Mouse (Mus musculus) left cerebral cortex, postnatal 10 days (tissue): ENCODE results near the gene Ndufa9. TPM values are rescaled to one million over a fixed set of nuclear protein-coding genes. Genes with fewer than 3 reads are reported as not detected.

Source experiments
- DNase-seq, 2 experiments: peaks; one replicate each; pipeline ENCODE4 v3.0.0; 2021 to 2022; ENCODE audit warnings: low spot score in 2 of 2, mixed read lengths in 1 of 2; ENCODE audit errors: extremely low spot score in 1 of 2
- intact Hi-C: fragments of 180-260 bp; cut with DNase I; formaldehyde crosslinking; loops from one replicate; pipeline ENCODE4 v1.15.1; 2025
- total RNA-seq, 2 experiments: library from RNA; stranded (reverse); gene quantifications; 2 replicates each; pipeline ENCODE4 v1.2.3; 2021

The Ndufa9 gene
- 100 to 1,000 TPM; 153 to 159 TPM for total RNA-seq

DNA sequence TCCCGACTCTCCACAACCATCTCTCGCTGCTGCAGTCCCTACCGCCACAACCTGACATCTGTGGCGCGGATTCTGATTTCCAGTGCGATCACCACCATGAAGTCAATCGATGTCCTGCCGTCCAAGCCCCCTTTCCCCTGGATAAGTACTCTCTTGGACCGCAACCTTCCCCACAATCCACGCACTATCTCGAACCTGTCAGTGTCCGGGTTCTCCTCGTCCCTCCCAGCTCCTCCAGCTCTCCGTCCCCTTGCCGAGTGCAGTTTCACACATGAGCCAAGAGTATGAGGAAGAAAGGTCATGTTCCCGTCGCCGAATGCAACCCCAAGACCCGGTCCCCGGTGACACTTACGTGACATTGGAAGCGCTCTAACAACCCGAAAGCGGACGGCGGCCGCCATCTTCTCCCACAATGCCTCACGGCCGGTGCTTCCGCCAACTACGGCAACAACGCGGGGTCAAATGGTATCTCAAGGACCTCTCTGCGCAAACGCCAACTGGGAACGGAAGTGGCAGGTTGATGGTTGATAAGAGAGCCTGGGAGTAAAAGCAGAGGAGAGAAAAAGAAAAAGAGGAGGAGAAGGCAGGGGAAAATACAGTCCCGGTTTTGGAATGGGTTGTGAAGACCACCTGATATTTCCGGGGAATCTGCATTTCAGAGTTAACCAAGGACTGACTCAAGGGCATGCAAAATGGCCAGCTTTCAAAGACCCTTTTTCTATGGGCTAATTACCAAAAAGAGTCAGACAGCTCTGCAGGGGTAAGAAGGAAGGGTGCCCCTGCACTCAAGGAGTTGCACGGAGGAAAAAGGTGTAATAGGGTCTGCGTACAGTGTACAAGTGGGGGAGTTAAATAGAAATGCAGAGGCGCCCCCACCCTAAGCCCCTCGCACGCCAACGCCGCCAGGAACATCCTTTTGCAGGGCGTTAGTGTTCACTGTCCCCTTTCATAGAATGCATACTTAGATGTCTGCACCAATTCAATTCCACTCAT is at the start of gene Ndufa9:
TSS of gene Ndufa9 (minus strand) at position 425 of the 993 bp plus-strand sequence.
- intact Hi-C loops, result loop anchor here (10.0 kb wide), 1 partner anchor 236 kb away; no protein-coding TSS in a partner anchor
- peak; percentile 96 for DNase-seq

DNA sequence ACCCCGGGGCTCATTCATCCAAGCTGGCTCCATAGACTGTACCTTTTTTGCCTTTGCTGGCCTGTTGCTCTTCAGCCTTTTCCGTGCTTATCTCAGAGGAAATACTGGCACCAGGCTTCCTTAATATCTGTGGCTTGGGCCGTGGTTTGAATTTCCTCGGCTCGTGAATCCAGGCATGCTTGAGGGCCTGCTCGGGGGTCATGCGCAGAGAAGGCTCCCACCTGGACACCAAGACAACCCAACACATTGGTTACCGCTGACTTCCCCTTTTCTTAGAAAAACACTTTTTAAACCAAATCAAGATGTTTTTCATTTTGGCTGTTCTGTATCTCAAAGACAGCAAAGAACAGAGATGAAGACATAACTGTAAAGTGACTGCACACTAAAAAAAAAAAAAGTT is 28.2 kb upstream of the Ndufa9 start:
- no peak for DNase-seq
- intact Hi-C loops, result no loop called here

DNA sequence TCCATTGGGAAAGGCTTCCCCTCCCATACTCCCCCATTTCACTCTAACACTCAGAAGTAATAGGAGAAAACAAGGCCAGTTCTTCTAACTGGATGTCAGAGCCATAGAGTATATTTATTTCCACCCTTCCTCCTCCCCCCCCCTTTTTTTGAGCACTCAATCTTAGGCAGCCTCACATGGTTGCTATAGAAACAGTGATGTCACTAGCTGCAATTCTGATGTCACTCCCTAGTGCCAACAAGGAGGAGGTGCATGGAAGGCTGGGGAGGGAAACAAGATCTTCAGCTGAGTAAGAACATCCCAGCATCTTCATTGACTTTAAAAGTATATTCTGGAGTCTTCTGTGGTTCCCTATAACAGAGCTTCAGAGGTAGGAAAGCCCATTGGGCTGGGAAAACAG is 3.9 kb upstream of the Ndufa9 start, which contains the start of gene Akap3:
TSS of gene Akap3 (plus strand) at position 218 of the 400 bp plus-strand sequence.
- no peak for DNase-seq
- intact Hi-C loops, result no loop called here

GRCm38 (mm10) chr6:126836628-126837027 is 12.3 kb downstream of the Ndufa9 start:
- intact Hi-C loops, result no loop called here
- DNase-seq, result no peak

- peak in 1 of 2 experiments; percentile 46 for DNase-seq
- intact Hi-C loops, result no loop called here
These were observed 25.8 kb downstream of the Ndufa9 start for GRCm38 (mm10) chr6:126823087-126823486.

DNA sequence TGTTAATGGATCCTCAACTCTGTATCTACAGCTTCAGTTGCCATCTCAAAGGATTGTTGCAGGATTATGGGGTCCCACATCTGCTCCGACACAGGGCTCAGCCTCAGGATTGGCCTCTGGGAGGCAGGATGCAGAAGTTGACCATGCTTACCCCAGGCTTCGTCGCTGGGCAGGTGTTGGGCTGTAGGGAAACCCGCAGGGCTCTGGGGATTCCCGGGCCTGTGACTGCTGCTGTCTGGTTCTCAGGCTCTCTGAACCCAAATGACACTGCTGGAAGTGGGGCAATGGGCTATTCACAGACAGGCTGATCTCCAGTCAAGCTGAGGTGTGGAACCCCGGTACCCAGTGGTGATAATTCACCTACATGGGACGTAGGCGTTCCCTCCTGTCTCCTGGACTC is 32.6 kb downstream of the Ndufa9 start:
- intact Hi-C loops, result no loop called here
- no peak for DNase-seq

GRCm38 (mm10) chr6:126815206-126815750 is 33.7 kb downstream of the Ndufa9 start:
- intact Hi-C loops, result no loop called here
- no peak for DNase-seq

DNA sequence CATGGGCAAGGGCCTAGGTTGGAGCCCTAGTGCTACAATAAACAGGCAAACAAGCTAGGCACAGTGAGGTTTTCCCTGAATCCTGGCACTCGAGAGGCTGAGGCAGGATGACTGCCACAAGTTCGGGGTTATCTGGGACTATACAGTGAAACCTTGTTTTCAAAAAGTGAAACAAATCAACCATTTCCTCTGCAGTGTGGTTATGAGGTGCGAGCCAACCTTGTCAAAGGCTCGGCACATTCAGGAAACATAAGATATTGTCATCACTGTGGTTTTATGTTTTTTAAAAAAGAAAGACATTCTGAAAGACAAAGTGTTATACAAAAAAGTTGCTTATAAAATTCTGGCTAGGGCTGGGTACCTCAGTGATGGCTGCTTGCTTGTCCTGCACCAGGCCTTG is 37.5 kb downstream of the Ndufa9 start:
- intact Hi-C loops, result no loop called here
- DNase-seq, result no peak

- no peak for DNase-seq
- intact Hi-C loops, result no loop called here
These were observed 40.4 kb downstream of the Ndufa9 start for GRCm38 (mm10) chr6:126808561-126808960.

GRCm38 (mm10) chr6:126808134-126808533 is 40.8 kb downstream of the Ndufa9 start:
- DNase-seq, result no peak

DNA sequence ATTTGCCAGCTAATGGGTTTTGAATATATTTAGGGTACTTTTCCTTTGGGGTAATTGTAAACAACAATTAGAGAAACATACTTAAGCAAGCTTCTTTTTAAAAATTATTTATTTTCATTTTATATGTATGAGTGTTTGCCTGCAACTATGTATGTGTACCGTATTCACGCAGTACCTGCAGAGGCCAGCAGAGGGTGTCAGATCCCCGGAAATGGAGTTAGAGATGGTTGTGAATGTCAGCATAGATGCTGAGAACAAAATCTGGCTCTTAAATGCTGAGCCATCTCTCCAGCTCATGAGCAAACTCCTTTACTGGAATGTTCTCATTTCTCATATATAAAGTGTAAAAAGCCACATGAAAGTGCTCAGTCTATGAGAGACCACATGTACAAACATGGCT is 42.2 kb downstream of the Ndufa9 start:
- intact Hi-C loops, result no loop called here
- DNase-seq, result no peak

More at GRCm38 (mm10) chr6:126808134-126808533, 40.8 kb downstream of the Ndufa9 start:
- intact Hi-C loops, result no loop called here

DNA sequence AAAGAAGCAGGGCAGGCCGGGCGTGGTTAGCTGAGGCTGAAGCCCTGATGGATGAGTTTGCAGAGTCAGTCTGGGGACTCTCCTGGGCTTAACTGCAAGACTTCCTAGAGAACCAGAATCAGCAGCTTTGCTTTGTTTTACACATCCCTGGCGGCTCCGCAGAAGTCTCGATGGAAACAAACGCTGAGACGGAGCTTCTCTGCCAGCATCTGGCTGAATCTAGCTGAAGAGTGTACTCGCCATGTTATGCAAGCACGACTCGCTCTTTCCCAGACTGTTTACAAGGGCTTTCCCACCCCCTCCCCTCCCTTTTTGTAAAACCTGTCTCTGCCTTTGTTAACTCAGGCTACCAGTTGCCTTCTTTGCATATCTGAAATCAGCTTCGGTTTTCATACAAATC is 46.0 kb downstream of the Ndufa9 start:
- DNase-seq, result no peak
- intact Hi-C loops, result no loop called here

DNA sequence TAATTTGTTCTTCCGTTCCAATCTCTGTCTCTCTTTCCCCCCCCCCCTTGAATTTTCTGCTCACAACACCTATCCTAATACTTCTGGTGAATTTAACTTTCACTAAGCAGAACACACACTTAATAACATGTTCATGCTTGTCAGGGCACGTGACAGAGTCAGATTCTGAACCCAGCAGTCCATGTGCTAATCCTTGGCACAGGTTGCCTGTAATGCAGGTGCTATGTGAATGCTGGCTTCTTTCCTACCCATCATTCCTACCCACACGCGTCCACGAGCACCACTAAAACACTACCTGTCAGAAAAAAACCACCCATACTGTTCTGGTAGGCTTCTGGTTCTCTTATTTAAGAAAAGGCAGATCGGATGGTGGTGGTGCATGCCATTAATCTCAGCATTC is 54.2 kb downstream of the Ndufa9 start:
- no peak for DNase-seq
- intact Hi-C loops, result no loop called here

GRCm38 (mm10) chr6:126793689-126794088 is 55.2 kb downstream of the Ndufa9 start:
- intact Hi-C loops, result no loop called here
- DNase-seq, result no peak

DNA sequence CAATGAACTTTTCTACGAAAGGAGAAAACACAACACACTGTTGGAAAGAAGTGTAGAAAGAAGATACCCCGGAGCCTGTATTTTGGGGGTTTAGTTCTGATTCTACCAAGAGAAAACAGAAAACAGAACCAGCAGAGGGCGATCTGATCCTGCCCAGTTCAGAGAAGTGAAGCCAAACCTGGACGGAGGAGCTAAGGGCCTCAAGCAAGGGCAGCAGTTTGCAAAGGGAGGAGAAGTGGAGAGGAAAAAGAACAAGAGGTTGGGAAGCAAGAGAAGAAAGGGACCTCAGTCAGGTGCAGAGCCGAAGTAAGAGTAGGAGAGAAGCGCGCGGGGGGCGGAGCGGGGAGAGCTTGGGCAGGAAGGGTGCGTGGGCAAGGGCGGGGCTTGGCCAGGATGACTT is 57.0 kb downstream of the Ndufa9 start:
- intact Hi-C loops, result no loop called here
- peak in 1 of 2 experiments; percentile 32 for DNase-seq

DNA sequence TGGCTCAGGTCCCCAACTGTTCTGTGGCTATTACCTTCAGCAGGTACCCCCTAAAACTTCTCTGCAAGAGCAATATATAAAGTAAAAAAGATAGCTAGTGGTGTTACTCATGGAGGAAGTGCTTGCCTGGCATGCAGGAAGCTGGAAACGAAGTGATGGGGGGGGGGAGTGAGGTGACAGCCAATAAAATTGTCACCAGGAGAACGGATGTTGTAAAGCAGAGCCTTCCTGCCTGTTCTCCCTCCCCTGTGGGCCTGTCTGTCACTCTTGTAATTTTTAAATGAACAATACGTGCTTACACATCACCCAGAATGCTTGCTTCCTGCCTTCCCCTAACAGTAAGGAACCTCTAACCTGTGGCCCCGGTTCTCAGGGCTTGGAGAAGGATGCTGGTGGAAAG is 57.4 kb downstream of the Ndufa9 start:
- no peak for DNase-seq

GRCm38 (mm10) chr6:126788863-126789262 is 60.1 kb downstream of the Ndufa9 start:
- no peak for DNase-seq
- intact Hi-C loops, result no loop called here

More for the DNA sequence above, 57.4 kb downstream of the Ndufa9 start:
- intact Hi-C loops, result no loop called here

DNA sequence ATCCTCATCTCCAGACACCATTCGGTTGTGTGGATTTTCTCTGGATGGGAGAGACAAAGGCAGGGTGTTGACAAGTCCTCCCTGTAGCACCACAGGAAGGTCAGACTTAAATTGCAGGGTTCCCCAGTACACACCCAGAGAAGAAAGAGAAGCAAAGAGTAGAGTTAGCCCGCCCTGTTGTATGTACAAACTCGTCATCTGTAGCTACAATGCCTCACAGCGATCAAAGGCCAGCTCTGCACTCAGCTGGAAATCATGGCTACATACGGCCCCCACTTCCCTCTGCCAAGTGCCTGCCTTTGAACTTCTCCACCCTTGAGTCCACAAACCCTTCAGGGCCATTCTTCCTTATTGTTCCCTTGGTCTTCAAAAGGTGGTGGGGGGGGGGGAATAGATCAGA is 64.7 kb downstream of the Ndufa9 start:
- peak in 1 of 2 experiments; percentile 44 for DNase-seq
- intact Hi-C loops, result no loop called here

DNA sequence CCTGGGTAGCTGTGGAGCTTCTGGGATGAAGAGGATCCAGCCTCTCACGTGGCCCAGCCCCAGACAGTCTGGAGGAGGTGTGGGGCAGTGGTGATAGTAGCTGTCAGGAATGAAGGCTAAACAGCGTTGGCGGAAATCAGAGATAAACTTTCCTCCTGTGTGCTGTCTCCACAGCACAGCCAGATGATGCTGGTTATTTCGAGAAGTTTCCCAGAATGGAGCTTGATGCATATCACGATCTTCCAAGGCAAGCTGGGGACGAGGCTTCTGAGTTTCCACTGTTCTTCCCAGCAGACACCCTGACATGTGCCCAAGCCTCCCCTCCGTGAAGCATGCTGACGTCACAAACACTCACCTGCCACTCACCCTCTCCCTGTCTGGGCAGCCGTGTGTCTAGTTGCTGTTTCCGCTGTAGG is 65.3 kb downstream of the Ndufa9 start:
- intact Hi-C loops, result no loop called here
- peak; percentile 50 to 60 for DNase-seq

- DNase-seq, result no peak
- intact Hi-C loops, result no loop called here
These were observed 65.9 kb downstream of the Ndufa9 start for GRCm38 (mm10) chr6:126783056-126783455.
